Mouse (Mus musculus) lung, postnatal 14 days (tissue): ENCODE data around the gene Ube2s.
"Not testable (repeated sequence)": the region's sequence is repeated elsewhere in the genome, so short reads cannot be mapped to it uniquely, and the experiment has no call there.

Experiments
- DNase-seq: peaks from one replicate; pipeline ENCODE4 v3.0.0; 2021

The Ube2s gene

GRCm38 (mm10) chr7:4820925-4821324 is 8.5 kb upstream of the Ube2s start:
- DNase-seq, result not testable (repeated sequence)

- no peak for DNase-seq
Observed at GRCm38 (mm10) chr7:4816559-4816958, 4.2 kb upstream of the Ube2s start.

DNA sequence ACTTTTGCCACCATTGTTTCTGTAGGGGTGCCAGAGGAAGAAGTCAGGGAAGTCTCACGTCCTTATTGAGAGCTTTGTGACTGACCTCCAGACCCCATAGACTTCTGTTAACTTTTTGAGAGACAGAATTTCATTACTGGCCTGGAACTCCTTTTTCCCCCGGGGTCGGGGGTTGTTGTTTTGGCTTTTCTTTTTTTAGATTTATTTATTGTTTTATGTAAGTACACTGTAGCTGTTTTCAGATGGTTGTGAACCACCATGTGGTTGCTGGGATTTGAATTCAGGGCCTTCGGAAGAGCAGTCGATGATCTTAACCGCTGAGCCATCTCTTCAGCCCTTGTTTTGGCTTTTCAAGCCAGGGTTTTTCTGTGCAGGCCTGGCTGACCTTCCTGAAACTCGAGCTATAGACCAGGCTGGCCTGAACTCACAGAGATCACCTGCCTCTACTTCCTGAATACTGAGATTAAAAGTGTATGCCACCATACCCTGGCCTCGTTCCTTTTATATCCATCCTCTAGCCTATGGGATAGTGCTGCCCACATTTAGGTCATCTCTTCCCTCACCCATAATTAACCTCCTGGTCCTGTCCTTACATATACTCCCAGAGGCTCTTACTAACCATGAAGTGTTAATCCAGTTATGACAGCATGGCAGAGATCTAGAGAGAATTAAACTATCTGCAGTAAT is 858 bp upstream of the Ube2s start:
- DNase-seq, result no peak

- DNase-seq, result no peak
Observed at GRCm38 (mm10) chr7:4811842-4812302, 518 bp downstream of the Ube2s start.

- DNase-seq, result not testable (repeated sequence)
Observed at GRCm38 (mm10) chr7:4811131-4811530, 1.3 kb downstream of the Ube2s start.

DNA sequence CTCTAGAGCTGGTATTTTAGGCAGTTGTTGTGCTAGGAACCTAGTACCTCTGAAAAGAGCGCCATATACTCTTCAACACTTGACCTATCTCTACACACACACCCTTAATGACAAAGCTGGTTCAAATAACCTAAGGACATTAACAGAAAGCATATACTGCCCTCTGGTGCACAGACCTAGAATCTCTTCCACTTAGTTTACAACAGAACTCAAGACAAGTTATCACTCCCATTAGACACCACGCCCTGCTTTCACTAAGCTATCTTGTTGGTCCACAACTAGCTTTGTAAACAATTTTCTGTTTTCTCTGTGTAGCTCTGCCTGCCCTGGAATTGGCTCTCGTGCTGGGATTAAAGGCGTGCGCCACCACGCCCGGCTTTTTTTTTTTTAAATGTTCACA is 5.7 kb downstream of the Ube2s start:
- DNase-seq, result peak; percentile 55

DNA sequence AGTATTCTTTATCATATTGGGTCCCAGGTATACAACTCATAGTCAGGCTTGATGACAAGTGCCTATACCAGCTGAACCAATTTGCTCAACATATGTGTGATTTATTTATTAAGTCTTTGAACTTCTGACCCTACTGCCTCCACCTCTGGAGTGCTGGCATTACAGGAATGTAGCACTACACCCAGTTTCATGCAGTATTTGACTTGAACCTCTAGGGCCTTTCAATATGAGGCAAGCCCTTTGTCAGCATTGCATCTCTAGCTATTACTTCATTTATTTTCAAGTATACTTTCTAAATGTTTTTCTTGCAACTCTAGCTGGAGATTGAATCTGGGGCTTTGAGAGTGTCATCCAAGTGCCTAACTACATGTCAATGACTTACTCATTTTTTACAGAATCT is 10.1 kb downstream of the Ube2s start:
- no peak for DNase-seq

DNA sequence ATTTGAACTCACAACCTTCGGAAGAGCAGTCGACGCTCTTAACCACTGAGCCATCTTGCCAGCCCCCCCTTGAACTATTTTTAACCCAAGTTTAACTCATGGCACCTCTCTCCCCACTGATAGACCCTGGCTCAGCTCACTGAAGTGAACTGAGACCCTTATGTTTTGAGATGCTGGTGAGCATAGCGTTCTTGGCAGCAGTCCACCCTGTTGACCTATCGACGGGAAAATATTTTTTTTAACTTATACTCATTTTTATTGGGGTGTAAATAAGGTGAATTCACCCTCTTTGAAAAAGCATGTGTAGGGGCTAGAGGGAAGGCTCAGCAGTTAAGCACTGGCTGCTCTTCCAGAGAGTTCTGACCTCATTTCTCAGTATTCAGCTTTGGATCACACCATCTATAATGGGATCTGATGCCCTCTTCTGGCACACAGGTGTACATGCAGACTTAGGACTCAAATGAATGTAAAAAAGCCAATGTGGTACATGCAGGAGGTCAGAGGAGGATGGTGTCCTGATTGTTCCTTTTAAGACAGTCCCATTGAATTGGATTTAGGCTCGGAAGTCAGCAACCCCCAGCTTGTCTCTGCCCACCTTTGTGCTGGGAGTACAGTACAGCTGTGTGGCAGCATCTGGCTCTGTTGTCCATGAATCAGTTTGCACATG is 16.5 kb downstream of the Ube2s start:
- peak; percentile 26 for DNase-seq

- no peak for DNase-seq
Observed at GRCm38 (mm10) chr7:4794631-4795168, 17.7 kb downstream of the Ube2s start.

DNA sequence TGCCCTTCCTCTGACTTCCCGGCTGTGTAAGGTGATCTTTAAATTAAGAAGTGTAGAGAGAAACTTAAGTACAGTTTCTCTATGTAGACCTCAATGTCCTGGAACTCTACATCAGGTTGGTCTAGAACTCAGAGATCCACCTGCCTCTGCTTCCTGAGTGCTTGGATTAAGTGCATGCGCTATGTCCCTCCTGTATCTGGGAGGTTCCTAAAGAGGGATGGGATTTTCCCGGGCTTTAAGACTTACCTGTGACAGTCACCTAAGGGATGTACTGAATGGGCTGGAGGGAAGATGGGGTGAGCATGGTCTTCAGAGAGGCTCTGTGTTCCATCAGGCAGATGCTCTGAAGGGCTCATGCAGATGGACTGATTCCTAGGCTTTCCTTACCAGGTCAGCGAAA is 18.7 kb downstream of the Ube2s start:
- no peak for DNase-seq

- not testable (repeated sequence) for DNase-seq
Observed at GRCm38 (mm10) chr7:4793248-4793647, 19.1 kb downstream of the Ube2s start.

- peak; percentile 95 for DNase-seq
Observed at GRCm38 (mm10) chr7:4792278-4793212, 19.8 kb downstream of the Ube2s start, which contains the start of gene Rpl28. Gene Rpl28, plus strand, starts transcription at chr7:4792874.

DNA sequence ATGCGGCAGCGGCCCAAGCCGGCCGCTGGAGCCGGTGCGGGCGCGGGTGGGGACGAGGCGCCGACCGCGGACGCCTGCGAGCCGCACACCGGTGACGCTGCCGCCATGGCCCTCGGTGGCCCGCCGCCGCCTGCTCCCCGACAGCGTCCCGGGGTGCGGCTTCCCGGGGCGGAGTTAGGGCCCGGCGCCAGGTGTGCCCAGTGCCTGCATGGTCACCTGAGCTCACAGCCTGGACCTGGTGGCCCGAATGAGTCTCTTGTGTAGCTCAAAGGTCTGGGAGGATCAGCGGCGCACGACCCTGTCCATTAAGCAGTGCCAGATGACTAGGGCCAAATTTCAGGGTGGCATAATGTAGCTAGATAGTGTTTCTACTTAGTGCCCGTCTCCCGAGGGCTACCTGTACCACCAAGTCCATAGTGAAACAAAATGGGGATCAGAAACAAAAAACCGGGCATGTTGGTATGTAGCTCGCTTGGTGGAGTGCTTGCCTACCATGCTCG is 22.9 kb downstream of the Ube2s start, which contains the start of gene Tmem238:
Gene Tmem238 (minus strand): TSS at position 221 of the 500 bp plus-strand sequence.
- peak; percentile 78 for DNase-seq

DNA sequence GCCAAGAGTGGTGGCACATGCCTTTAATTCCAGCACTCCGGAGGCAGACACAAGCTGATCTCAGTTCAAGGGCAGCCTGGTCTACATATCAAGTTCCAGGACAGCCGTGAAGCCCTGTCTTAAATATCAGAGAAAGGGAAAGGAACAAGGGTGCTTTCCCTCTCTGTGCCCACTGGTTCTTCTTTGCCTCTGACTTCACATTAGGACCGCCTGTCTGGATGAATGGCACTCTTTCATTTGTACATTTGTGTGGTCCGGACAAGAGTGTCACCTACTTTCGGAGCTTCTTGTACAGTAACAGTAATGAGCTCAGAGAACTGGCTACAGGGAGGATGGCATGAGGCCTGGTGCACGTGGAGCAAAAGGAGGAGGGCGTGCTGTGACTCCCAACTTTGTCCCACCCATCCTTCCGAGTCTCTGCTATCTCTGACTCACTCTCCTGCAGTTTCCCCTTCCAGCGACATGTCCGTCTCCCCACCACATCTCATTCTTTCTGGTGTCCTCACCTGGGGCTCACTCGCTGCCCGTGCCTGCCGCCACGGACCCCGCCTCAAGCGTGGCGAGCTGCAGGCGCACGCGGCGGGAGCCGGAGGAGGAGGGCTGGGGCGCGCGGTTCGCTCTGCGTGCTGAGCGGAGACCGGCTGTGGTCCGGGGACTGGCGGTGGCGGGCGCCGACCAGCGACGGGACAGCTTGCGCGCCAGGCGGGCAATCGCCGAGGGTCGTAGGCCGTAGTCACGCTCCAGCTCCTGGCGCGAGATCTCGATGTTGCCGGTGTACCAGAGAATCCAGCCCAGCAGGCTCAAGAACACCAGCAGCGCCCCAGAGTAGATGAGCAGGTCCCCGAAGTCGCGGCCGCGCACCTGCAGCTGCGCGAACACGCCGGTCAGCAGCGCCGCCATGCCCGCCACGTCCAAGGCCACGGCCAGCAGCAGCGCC is 23.6 kb downstream of the Ube2s start:
- DNase-seq, result peak; percentile 68

DNA sequence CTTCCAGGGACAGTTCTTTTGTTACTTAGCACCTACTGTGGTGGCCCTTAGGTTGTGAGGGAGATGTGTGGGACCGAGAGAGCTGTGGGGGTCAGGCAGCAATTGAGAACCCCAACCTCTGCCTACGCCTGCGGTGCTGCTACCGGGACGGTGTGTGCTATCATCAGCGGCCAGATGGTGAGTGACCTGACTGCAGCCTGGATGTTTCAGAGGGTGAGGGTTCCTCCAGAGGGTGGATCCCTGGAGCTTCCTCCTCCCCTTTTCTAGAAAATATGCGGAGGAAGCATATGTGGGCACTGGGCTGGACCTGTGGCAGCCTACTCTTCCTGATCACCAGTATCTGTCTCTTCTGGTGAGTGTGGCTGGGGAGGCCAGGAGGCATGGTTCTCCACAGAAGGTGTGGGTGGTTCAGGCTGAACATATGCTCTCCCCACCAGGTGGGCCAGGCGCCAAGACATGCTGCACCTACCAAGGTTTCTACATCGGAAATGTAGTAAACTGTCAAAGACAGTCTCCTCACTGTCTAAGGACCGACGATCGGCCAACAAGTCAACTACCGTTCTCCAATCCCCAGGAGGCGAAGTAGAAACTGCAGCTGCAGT is 28.6 kb downstream of the Ube2s start:
- DNase-seq, result no peak

DNA sequence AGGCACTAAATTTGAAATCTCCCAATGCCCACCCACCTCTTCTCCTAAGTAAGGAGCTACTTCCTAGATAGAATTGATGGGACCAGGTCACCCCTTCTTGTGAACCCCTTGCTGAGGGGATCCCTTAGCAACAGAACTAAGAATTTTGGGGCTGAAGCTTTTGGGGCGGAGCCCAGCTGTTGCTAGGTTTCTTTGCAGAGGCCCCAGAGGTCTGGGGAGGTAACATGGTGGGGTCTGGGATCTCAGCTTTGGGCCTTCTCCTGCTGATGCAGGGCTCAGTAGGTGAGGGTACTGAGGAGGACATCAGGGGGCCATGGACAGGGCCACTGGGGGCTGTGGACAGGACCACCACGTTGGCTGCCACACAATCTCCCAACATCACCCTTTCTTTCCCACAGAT is 29.6 kb downstream of the Ube2s start, which contains the start of the genes Il11 and Tmem190:
Gene Il11 (minus strand): TSS at position 101 of the 400 bp plus-strand sequence.
Gene Tmem190 (plus strand): TSS at position 179 of the 400 bp plus-strand sequence.
- DNase-seq, result no peak

- DNase-seq, result no peak
Observed at GRCm38 (mm10) chr7:4782130-4782529, 30.3 kb downstream of the Ube2s start.

DNA sequence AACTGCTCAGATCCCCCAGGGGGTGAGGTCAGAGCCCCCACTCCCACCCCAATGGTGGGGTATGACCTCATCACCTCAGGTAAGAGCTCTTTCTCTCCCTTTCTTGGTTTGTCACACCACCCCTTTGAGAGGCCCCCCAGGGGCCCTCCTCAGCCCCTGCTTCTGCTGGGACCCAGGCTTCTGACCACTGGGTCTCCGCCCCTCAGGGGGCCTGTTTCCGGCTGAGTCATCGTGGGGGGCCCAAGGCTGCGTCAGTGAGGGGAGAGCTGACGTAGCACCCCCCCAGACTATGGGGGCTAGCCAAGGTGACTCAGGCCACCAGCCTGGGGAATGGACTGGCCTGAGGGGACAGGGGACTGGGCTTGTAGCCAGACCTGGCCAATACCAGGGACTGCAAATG is 32.5 kb downstream of the Ube2s start:
- DNase-seq, result no peak

DNA sequence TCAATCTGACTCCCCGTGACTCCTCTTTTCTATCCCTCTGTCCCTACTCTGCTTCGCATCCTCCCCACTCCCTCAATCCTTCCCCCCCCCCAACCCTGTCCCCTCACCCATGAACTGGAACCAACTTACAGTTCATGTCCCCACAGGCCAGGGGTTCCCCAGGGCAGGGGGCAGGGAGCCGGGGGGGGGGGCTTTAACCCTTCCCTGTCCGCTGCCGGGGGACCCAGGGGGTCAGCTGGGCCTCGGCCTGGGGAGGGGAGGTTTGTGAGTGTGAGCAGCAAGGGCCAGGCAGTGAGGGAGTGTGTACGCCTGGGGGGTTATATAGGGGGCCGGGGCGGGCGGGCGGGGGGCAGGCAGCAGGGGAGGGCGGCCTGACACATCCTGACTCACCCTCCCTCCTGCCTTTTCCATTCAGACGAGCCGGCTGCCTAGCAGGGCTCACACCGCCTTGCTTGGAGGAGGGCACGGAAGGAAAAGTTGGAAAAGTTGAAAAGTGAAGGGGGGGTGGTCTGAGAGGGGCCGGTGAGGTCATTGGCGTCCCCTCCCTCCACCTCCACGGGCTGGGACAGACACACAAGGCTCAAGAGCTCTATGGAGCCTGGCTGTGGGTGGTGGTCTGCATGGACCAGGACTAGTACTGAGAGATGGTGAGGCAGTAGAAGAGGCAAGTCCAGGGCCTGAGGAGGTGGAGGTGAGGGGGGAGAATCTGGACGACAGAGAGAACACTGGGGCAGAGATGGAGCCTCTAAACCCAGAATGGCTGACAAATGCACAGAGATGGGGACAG is 34.3 kb downstream of the Ube2s start:
- DNase-seq, result no peak
